Mouse (Mus musculus) c-Kit-positive CD71-positive TER-119-positive erythroid progenitor cells, embryonic 14.5 days (primary cell): ENCODE measurements at regions not wholly inside any gene's neighbourhood (a gene's known extent, or its start where the extent isn't known, plus 50 kb on each side); places are given as distances from the start of the nearest gene placed in this dataset.
"Not testable (repeated sequence)": the region's sequence is repeated elsewhere in the genome, so short reads cannot be mapped to it uniquely, and the experiment has no call there.

Source experiments
- DNase-seq: peaks from one replicate; pipeline ENCODE4 v3.0.0-alpha.2; 2013; ENCODE audit warnings: low spot score

- DNase-seq: peak; percentile 90
Measured at GRCm38 (mm10) chr13:111905213-111905701, 96.5 kb upstream of the Map3k1 start.

GRCm38 (mm10) chr13:111911071-111911470 is 102.3 kb upstream of the Map3k1 start:
- no peak for DNase-seq

- peak; percentile 76 for DNase-seq
Measured at GRCm38 (mm10) chr13:111911661-111912312, 103.0 kb upstream of the Map3k1 start.

GRCm38 (mm10) chr13:111914348-111914913 is 105.6 kb upstream of the Map3k1 start:
- no peak for DNase-seq

- DNase-seq: not testable (repeated sequence)
Measured at GRCm38 (mm10) chr13:111919417-111919816, 110.6 kb upstream of the Map3k1 start.

- no peak for DNase-seq
Measured at GRCm38 (mm10) chr13:111920534-111920933, 111.7 kb upstream of the Map3k1 start.

GRCm38 (mm10) chr13:111921142-111922035 is 112.6 kb upstream of the Map3k1 start:
- DNase-seq: no peak

- DNase-seq: no peak
Measured at GRCm38 (mm10) chr13:111925349-111925748, 116.6 kb upstream of the Map3k1 start.

- DNase-seq: no peak
Measured at GRCm38 (mm10) chr13:111926801-111927200, 118.0 kb upstream of the Map3k1 start.

GRCm38 (mm10) chr13:111927489-111927888 is 118.7 kb upstream of the Map3k1 start:
- no peak for DNase-seq

GRCm38 (mm10) chr13:111928636-111929544 is 120.1 kb upstream of the Map3k1 start:
- peak; percentile 73 for DNase-seq

- no peak for DNase-seq
Measured at GRCm38 (mm10) chr13:111929908-111930307, 121.1 kb upstream of the Map3k1 start.

GRCm38 (mm10) chr13:111932464-111932863 is 123.7 kb upstream of the Map3k1 start:
- no peak for DNase-seq

- no peak for DNase-seq
Measured at GRCm38 (mm10) chr13:111933526-111934240, 124.9 kb upstream of the Map3k1 start.

GRCm38 (mm10) chr13:111935721-111936080 is 126.9 kb upstream of the Map3k1 start:
- no peak for DNase-seq

GRCm38 (mm10) chr13:111936081-111936857 is 127.5 kb upstream of the Map3k1 start:
- no peak for DNase-seq

GRCm38 (mm10) chr13:111936983-111937382 is 128.2 kb upstream of the Map3k1 start:
- DNase-seq: no peak

- DNase-seq: peak; percentile 61
Measured at GRCm38 (mm10) chr13:111938896-111939422, 130.2 kb upstream of the Map3k1 start.

- no peak for DNase-seq
Measured at GRCm38 (mm10) chr13:111939534-111940115, 130.8 kb upstream of the Map3k1 start.

- no peak for DNase-seq
Measured at GRCm38 (mm10) chr13:111940275-111940674, 131.5 kb upstream of the Map3k1 start.
